Comparison of ENCODE assay signal across 11 mouse cellular contexts in the genomic region with DNA sequence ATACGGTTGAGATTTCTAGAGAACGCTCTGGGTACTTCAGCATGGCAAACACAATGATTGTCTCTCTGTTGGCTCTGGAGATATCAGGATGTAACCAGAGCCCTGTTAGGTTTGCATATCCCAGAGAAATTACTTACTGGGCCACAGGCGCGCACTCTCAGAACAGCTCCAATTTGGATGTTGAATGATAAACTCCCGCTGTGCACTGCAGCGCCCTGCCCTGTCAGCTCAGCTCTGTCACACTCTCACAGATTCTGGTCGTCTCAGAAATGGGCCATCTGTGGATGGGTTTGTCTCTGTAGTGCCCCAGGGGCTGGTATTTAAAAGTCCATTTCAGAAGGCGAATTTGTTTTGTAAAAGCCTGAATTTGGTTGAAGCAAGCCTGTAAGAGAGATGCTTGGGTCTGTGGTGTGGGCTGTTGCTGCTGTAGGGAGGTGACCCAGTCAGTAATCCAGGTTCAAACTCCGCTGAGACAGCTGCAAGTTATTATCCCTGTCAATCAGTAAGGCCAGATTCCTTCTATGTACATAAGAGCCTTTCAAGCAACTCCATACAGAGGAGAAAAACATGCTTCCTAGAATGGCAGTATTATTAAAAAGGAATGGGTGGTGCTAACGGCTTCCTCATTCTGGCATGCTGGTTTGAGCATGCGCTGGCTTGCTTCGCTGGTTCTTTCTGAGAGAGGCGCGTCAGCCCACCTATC.
DNase-seq lines count a peak whose midpoint lies in the region; ATAC-seq lines count a peak whose summit lies in the region.
"Had no signal": no experiment of that assay in that cellular context is flagged by ENCODE, and none has a peak within 500 bp of the region (broad histone marks: within the 10 kb centered on the region; RNA-seq: fewer than 3 reads in every experiment).

No protein-coding gene starts in this region.

- H3K9ac ChIP-seq in midbrain, embryonic 13.5 days (replicated peaks) = no peak overlapping the region
- H3K9ac ChIP-seq in midbrain, embryonic 16.5 days (ENCODE audit: low read depth, low read length) = no peak overlapping the region
- no peak overlapping the region for H3K9ac ChIP-seq in embryonic facial prominence, embryonic 15.5 days
- H3K9ac ChIP-seq: hindbrain, embryonic 15.5 days had no signal

- WGBS in midbrain, embryonic 13.5 days = 72% methylated on average over 14 of the region's 14 CpGs
- WGBS in midbrain, embryonic 16.5 days = 76% methylated on average over 14 of the region's 14 CpGs
- WGBS in embryonic facial prominence, embryonic 15.5 days = 52% methylated on average over 14 of the region's 14 CpGs

- ATAC-seq in frontal cortex, adult (ENCODE audit: low TSS enrichment) = peak; percentile 32
- 0 out of 2 replicates have a peak, but pooled peaks have one; percentile 43 for ATAC-seq in midbrain, embryonic 13.5 days
- ATAC-seq in midbrain, embryonic 16.5 days = no peak
- ATAC-seq in embryonic facial prominence, embryonic 15.5 days (ENCODE audit: insufficient number of reproducible peaks, low FRiP score, low TSS enrichment, low read depth) = peak; percentile 15; the same call in 1 of the 2 replicates

- H3K4me2 ChIP-seq in midbrain, embryonic 13.5 days (replicated peaks) = no peak overlapping the region
- no peak overlapping the region for H3K4me2 ChIP-seq in midbrain, embryonic 16.5 days (ENCODE audit: low read length)
- peak overlapping the region; percentile 29 for H3K4me2 ChIP-seq in embryonic facial prominence, embryonic 15.5 days (replicated peaks)
- H3K4me2 ChIP-seq: hindbrain, embryonic 15.5 days had no signal

- DNase-seq in frontal cortex, adult 2 months (ENCODE audit: extremely low spot score in 1 of 2, low spot score in 1 of 2) = no peak
- DNase-seq in splenic B cell, adult 2 months (ENCODE audit: low read depth, low spot score) = peak; percentile 18
- no peak for DNase-seq in liver
- DNase-seq in left cerebral cortex, adult 18-20 months (ENCODE audit: low spot score in 2 of 2) = no peak
- DNase-seq: B cell, adult 2 months; thymus, postnatal 25 days had no signal

- H3K27me3 ChIP-seq in midbrain, embryonic 13.5 days = no peaks in the 10 kb centered on the region
- no peaks in the 10 kb centered on the region for H3K27me3 ChIP-seq in midbrain, embryonic 16.5 days (ENCODE audit: control insufficient read depth, insufficient read depth, low read depth, low read length)
- no peaks in the 10 kb centered on the region for H3K27me3 ChIP-seq in embryonic facial prominence, embryonic 15.5 days
- no peaks in the 10 kb centered on the region for H3K27me3 ChIP-seq in splenic B cell, adult 2 months (ENCODE audit: control insufficient read depth, insufficient read depth, low read length, poor library complexity, severe bottlenecking)
- H3K27me3 ChIP-seq: hindbrain, embryonic 15.5 days had no signal

- no peak overlapping the region for H3K4me3 ChIP-seq in midbrain, embryonic 13.5 days (replicated peaks)
- H3K4me3 ChIP-seq in midbrain, embryonic 16.5 days (ENCODE audit: low read depth, low read length) = no peak overlapping the region
- peak overlapping the region; percentile 18; the same call in 1 of the 2 replicates for H3K4me3 ChIP-seq in embryonic facial prominence, embryonic 15.5 days (replicated peaks)
- H3K4me3 ChIP-seq: hindbrain, embryonic 15.5 days had no signal

- no peaks in the 10 kb centered on the region for H3K9me3 ChIP-seq in midbrain, embryonic 13.5 days
- H3K9me3 ChIP-seq in midbrain, embryonic 16.5 days (replicated peaks; ENCODE audit: control insufficient read depth, low read length, poor library complexity, severe bottlenecking) = no peaks in the 10 kb centered on the region
- H3K9me3 ChIP-seq in embryonic facial prominence, embryonic 15.5 days (replicated peaks) = no peaks in the 10 kb centered on the region
- H3K9me3 ChIP-seq: hindbrain, embryonic 15.5 days had no signal

- H3K4me1 ChIP-seq in midbrain, embryonic 13.5 days (replicated peaks) = no peaks in the 10 kb centered on the region
- no peaks in the 10 kb centered on the region; the same call in 1 of the 2 replicates for H3K4me1 ChIP-seq in midbrain, embryonic 16.5 days (ENCODE audit: control insufficient read depth, insufficient read depth, low read length)
- no peaks in the 10 kb centered on the region for H3K4me1 ChIP-seq in embryonic facial prominence, embryonic 15.5 days

- no peaks in the 10 kb centered on the region for H3K36me3 ChIP-seq in midbrain, embryonic 13.5 days
- H3K36me3 ChIP-seq in midbrain, embryonic 16.5 days (ENCODE audit: control insufficient read depth, insufficient read depth, low read length) = no peaks in the 10 kb centered on the region
- 0 out of 2 replicates have a peak, but pooled peaks cover 6% of the 10 kb centered on the region for H3K36me3 ChIP-seq in embryonic facial prominence, embryonic 15.5 days
- peaks cover 21% of the 10 kb centered on the region for H3K36me3 ChIP-seq in splenic B cell, adult 2 months (ENCODE audit: control insufficient read depth, insufficient read depth, low read length, poor library complexity, severe bottlenecking)
- H3K36me3 ChIP-seq: hindbrain, embryonic 15.5 days had no signal

- H3K27ac ChIP-seq in midbrain, embryonic 13.5 days = no peak overlapping the region
- H3K27ac ChIP-seq in midbrain, embryonic 16.5 days (ENCODE audit: low read length) = no peak overlapping the region
- H3K27ac ChIP-seq in embryonic facial prominence, embryonic 15.5 days (replicated peaks) = no peak overlapping the region
- H3K27ac ChIP-seq: hindbrain, embryonic 15.5 days had no signal
